Mouse (Mus musculus) G1E (cell line): ENCODE results near the gene Grm3. TPM values are rescaled to one million over a fixed set of nuclear protein-coding genes. Genes with fewer than 3 reads are reported as not detected.

ENCODE experiments used
- ATAC-seq: 2 replicates; pipeline ENCODE4 v1.8.0; 2016; ENCODE audit warnings: mild to moderate bottlenecking; ENCODE audit not compliant: insufficient number of reproducible peaks, poor library complexity, low FRiP score, severe bottlenecking; ENCODE audit errors: extremely low read depth
- DNase-seq: peaks from one replicate; pipeline ENCODE4 v3.0.0; 2012; ENCODE audit warnings: low spot score
- H3K27me3 ChIP-seq: 2 replicates; pipeline ENCODE4 v1.6.1; 2012; ENCODE audit warnings: mild to moderate bottlenecking, low read length, inconsistent platforms; ENCODE audit not compliant: insufficient read depth
- H3K36me3 ChIP-seq: replicated peaks from 2 replicates; pipeline ENCODE3; 2012; ENCODE audit warnings: mild to moderate bottlenecking, inconsistent platforms
- H3K4me1 ChIP-seq: 2 replicates; pipeline ENCODE4 v1.6.1; 2012; ENCODE audit warnings: low read depth, low read length, inconsistent platforms, mixed read lengths; ENCODE audit not compliant: insufficient read depth
- H3K4me3 ChIP-seq: 2 replicates; pipeline ENCODE4 v1.5.1; 2012; ENCODE audit warnings: low read depth, mild to moderate bottlenecking, inconsistent platforms, low read length, moderate library complexity, mixed read lengths
- H3K9me3 ChIP-seq: replicated peaks from 2 replicates; pipeline ENCODE4 v1.6.1; 2012; ENCODE audit warnings: inconsistent platforms
- CTCF ChIP-seq: IDR thresholded peaks from 2 replicates; pipeline ENCODE4 v1.5.1; 2012; ENCODE audit warnings: low read depth, low read length, inconsistent platforms, mixed read lengths
- GATA1 ChIP-seq: IDR thresholded peaks from 2 replicates; pipeline ENCODE4 v1.6.1; 2012; ENCODE audit warnings: borderline replicate concordance, low read length, inconsistent platforms, mixed read lengths
- GATA2 ChIP-seq: IDR thresholded peaks from 2 replicates; pipeline ENCODE4 v1.6.1; 2012; ENCODE audit warnings: low read depth, low read length, inconsistent platforms, borderline replicate concordance
- POLR2AphosphoS5 ChIP-seq: IDR thresholded peaks from 2 replicates; pipeline ENCODE4 v1.6.1; 2012; ENCODE audit warnings: low read depth, low read length, inconsistent platforms; ENCODE audit not compliant: insufficient replicate concordance
- TAL1 ChIP-seq: conservative IDR thresholded peaks from 2 replicates; pipeline ENCODE4 v1.6.1; 2012; ENCODE audit warnings: low read depth, low read length, inconsistent platforms, mixed read lengths
- polyA plus RNA-seq: library from polyadenylated mRNA; stranded (reverse); fragments of >175 nt; gene quantifications from 2 replicates; pipeline ENCODE4 v1.2.3, GENCODE M21; 2012
- total RNA-seq, 2 experiments: library from RNA; stranded (forward) in 1 of 2; stranded (reverse) in 1 of 2; fragments of 200-1000 nt in 1 of 2; fragments of >200 nt in 1 of 2; fragmentation: Nextera tagmentation in 1 of 2; gene quantifications; 2 replicates each; pipeline ENCODE4 v1.2.3; 2014 to 2017

The Grm3 gene
- total and polyA plus RNA-seq, 3 experiments, result 0.05 TPM; not detected in 2

DNA sequence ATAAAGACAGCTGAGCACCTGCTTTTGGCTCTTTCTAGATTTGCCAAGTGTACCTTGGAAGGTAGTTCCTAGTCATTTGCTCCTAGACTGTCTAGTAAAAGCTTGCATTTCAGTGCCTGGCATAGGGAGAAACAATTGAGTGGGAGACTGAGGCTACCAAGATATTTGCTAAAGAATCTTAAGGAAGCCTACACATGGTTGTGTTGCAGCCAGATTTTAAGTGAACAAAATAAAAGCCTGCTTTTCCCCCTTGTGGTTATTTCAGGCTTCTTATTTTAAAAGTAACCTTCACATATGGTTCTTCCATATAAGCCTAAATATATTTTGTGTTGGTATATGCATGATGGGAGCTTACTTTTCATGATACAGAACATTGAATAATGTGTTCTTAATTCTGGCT lies 3.8 kb downstream of the Grm3 start:
- TF ChIP-seq TAL1 (no peak), GATA1 (no peak), POLR2AphosphoS5 (no peak), CTCF (no peak), GATA2 (no peak)
- Histone ChIP-seq H3K4me1 (no peaks in the 10 kb centered on the region), H3K27me3 (no peaks in the 10 kb centered on the region), H3K4me3 (no peak overlapping the region), H3K9me3 (peaks cover 6% of the 10 kb centered on the region), H3K36me3 (no peaks in the 10 kb centered on the region)
- ATAC-seq (no peak), DNase-seq (no peak)

DNA sequence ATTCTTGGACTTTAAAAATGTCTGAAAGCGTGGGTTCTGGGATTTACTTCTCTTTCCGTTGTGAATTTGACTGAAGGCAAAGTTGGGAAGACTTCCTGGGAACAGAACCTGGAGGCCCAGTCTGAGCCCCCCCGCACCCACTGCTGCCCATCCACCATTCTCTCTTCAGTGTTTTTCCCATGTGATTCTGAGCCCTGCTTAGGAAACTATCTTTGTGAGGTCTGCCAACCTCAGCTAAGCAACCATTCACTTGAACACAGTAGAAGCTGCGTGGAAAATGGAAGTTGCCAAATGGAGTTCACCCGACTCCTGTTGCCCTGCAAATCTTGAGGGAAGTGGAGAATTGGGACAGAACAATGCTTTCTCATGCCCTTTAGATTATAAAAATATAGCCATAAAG lies 8.7 kb downstream of the Grm3 start:
- Histone ChIP-seq H3K9me3 (no peaks in the 10 kb centered on the region), H3K27me3 (no peaks in the 10 kb centered on the region), H3K36me3 (no peaks in the 10 kb centered on the region), H3K4me3 (no peak overlapping the region), H3K4me1 (no peaks in the 10 kb centered on the region)
- ATAC-seq (no peak), DNase-seq (no peak)
- TF ChIP-seq POLR2AphosphoS5, result no peak
- TF ChIP-seq GATA2, result no peak
- TF ChIP-seq CTCF, result no peak
- TF ChIP-seq TAL1, result no peak
- no peak for TF ChIP-seq GATA1

DNA sequence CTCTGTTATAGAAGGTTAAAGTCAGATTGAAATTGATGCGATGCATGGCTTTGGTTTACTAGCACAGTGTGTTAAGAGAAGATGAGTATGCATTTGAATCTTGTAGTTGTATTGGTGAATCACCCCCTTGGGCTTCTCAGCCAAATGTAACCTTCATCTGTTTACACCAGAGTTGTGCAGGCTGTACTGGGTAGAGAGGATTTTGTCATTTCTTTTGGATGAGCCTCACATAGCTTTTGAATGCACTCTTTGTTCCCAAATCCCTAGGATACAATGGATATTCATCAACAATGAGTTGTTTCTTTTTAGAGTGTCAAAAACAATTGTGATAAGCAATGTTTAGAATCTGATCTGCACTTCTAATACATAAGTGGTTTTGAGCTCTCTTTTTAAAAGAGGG lies 17.9 kb downstream of the Grm3 start:
- Histone ChIP-seq H3K27me3 (no peaks in the 10 kb centered on the region), H3K4me1 (no peaks in the 10 kb centered on the region), H3K4me3 (no peak overlapping the region), H3K36me3 (no peaks in the 10 kb centered on the region), H3K9me3 (no peaks in the 10 kb centered on the region)
- ATAC-seq (no peak), DNase-seq (no peak)
- TF ChIP-seq CTCF, result no peak
- TF ChIP-seq GATA2, result no peak
- TF ChIP-seq GATA1, result no peak
- no peak for TF ChIP-seq POLR2AphosphoS5
- no peak for TF ChIP-seq TAL1

DNA sequence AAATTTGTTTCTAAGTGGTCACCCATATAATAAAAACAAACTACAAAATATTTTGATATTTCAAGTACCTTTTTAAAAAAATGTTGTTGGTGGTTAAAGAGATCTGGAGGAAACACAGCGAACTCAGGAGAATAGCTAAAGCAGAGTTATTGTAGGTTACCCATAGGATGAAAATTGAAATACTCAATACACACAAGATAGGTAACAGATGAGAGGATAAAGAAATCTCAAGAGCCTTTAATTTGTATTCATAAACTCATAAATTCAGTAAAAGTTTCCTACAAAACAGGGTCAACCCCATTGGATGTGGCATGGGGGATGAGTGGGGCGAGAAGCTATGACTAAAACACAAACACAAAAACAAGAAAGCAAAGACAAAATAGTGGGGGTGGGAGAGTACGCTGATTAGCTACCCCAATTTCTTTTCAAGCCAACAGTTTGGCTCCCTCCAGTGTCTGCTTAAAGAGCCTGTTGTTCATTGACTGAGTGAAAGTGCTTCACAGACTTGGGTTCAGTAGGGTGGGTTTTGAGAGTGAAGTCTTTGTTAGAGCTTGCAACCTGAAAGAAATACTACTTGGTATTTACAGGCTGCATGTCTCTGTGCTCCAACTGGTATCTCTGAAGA lies 21.5 kb downstream of the Grm3 start:
- DNase-seq, result no peak
- Histone ChIP-seq H3K27me3 (no peaks in the 10 kb centered on the region), H3K4me3 (no peak overlapping the region), H3K4me1 (no peaks in the 10 kb centered on the region), H3K36me3 (no peaks in the 10 kb centered on the region), H3K9me3 (no peaks in the 10 kb centered on the region)
- no peak for ATAC-seq
- TF ChIP-seq TAL1 (no peak), GATA1 (no peak), GATA2 (no peak), POLR2AphosphoS5 (no peak), CTCF (no peak)

DNA sequence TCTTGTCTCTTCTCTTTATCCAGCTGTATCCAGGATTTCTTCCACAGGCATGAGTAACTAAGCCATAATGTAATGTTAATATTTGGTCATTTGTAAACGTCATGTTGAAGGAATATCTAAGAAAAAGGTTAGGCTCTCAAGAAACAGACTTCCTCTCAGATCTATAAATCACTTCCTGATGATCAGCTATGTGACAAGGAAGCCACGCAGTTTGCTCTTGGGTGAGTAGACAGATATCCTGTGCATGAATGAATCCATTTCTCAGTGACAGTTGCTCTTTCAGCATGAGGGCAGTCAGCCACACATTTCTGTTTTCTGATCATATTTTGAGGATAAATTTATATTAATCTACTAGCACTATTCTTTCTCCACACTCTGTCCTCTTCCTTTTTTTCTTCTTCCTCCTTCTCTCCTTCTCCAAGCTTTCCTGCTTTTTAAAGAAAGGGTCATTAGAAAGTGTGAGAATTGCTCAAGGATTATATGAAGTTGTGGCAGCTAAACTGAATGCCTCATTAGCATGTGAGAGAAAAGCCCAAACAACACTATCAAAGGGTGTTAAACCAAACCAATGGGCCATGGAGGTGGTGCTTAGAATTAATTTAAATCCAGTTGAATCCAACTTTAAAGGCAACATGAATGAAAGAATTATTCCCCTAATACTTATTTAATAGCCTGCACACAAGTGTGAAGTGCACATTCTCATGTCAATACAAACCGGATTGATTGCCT lies 22.1 kb downstream of the Grm3 start:
- Histone ChIP-seq H3K27me3 (no peaks in the 10 kb centered on the region), H3K9me3 (no peaks in the 10 kb centered on the region), H3K36me3 (no peaks in the 10 kb centered on the region), H3K4me3 (no peak overlapping the region), H3K4me1 (no peaks in the 10 kb centered on the region)
- TF ChIP-seq GATA2 (no peak), CTCF (no peak), GATA1 (no peak), TAL1 (no peak), POLR2AphosphoS5 (no peak)
- no peak for ATAC-seq
- DNase-seq, result no peak

DNA sequence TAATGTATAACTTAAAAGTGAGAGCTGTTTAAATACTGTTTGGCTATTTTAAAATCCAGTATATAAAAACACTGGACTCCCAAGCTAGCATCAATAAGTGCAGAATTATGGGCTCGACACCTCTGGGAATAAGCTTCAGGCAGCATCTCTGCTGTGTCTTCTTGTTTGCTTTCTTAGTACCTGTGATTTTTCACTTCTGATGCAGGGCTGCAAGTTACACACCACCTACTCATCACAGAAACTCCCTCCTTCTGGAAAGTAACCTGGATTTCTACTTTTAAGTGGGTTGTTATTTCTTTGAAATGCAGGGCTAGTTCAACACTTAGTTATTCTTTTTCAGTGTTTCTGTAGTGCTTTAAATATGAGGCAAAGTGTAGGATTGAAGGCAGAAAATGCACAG lies 32.6 kb downstream of the Grm3 start:
- Histone ChIP-seq H3K27me3 (no peaks in the 10 kb centered on the region), H3K36me3 (no peaks in the 10 kb centered on the region), H3K4me3 (no peak overlapping the region), H3K4me1 (no peaks in the 10 kb centered on the region), H3K9me3 (no peaks in the 10 kb centered on the region)
- DNase-seq (no peak), ATAC-seq (no peak)
- TF ChIP-seq TAL1 (no peak), GATA2 (no peak), GATA1 (no peak), POLR2AphosphoS5 (no peak), CTCF (no peak)
